Mouse (Mus musculus) neural tube, embryonic 14.5 days (tissue): ENCODE measurements at regions not wholly inside any gene's neighbourhood (a gene's known extent, or its start where the extent isn't known, plus 50 kb on each side); places are given as distances from the start of the nearest gene placed in this dataset.
"Not testable (repeated sequence)": the region's sequence is repeated elsewhere in the genome, so short reads cannot be mapped to it uniquely, and the experiment has no call there.

Source experiments
- ATAC-seq: fragments of 200-750 bp; cut with Nextera tagmentation; 2 replicates; pipeline ENCODE4 v1.8.0; 2017; ENCODE audit warnings: low read depth, mild to moderate bottlenecking, moderate TSS enrichment, moderate library complexity
- H3K27ac ChIP-seq: fragments of 300-500 bp; sonication (generic); 2 replicates; pipeline ENCODE4 v1.5.1; 2014; ENCODE audit warnings: low read depth, mild to moderate bottlenecking, control low read depth, low read length, moderate library complexity, mixed read lengths
- H3K27me3 ChIP-seq: fragments of 300-500 bp; sonication (generic); 2 replicates; pipeline ENCODE4 v1.6.1; 2014; ENCODE audit warnings: low read length; ENCODE audit not compliant: control insufficient read depth, insufficient read depth
- H3K36me3 ChIP-seq: fragments of 300-500 bp; sonication (generic); 2 replicates; pipeline ENCODE4 v1.6.1; 2014; ENCODE audit warnings: low read length, mixed read lengths; ENCODE audit not compliant: control insufficient read depth, insufficient read depth
- H3K4me1 ChIP-seq: fragments of 300-500 bp; sonication (generic); 2 replicates; pipeline ENCODE4 v1.6.1; 2014; ENCODE audit warnings: low read length; ENCODE audit not compliant: control insufficient read depth, insufficient read depth
- H3K4me2 ChIP-seq: fragments of 300-500 bp; sonication (generic); 2 replicates; pipeline ENCODE4 v1.6.1; 2014; ENCODE audit warnings: mild to moderate bottlenecking, low read depth, low read length, control low read depth
- H3K4me3 ChIP-seq: fragments of 300-500 bp; sonication (generic); 2 replicates; pipeline ENCODE4 v1.5.1; 2014; ENCODE audit warnings: low read depth, low read length, control low read depth, mixed read lengths
- H3K9ac ChIP-seq: fragments of 300-500 bp; sonication (generic); replicated peaks from 2 replicates; pipeline ENCODE4 v1.6.1; 2014; ENCODE audit warnings: low read depth, mild to moderate bottlenecking, control low read depth, low read length, mixed read lengths
- H3K9me3 ChIP-seq: fragments of 300-500 bp; sonication (generic); 2 replicates; pipeline ENCODE4 v1.6.1; 2016; ENCODE audit warnings: low read length; ENCODE audit not compliant: control insufficient read depth
- WGBS: fragments of 180-500 bp; shearing (Covaris S2); extraction: QIAGEN DNeasy Blood & Tissue Kit; methylation state at CpG from one replicate; pipeline ENCODE4 v1.1.7; 2014; 5-methylcytosine and 5-hydroxymethylcytosine counted together

DNA sequence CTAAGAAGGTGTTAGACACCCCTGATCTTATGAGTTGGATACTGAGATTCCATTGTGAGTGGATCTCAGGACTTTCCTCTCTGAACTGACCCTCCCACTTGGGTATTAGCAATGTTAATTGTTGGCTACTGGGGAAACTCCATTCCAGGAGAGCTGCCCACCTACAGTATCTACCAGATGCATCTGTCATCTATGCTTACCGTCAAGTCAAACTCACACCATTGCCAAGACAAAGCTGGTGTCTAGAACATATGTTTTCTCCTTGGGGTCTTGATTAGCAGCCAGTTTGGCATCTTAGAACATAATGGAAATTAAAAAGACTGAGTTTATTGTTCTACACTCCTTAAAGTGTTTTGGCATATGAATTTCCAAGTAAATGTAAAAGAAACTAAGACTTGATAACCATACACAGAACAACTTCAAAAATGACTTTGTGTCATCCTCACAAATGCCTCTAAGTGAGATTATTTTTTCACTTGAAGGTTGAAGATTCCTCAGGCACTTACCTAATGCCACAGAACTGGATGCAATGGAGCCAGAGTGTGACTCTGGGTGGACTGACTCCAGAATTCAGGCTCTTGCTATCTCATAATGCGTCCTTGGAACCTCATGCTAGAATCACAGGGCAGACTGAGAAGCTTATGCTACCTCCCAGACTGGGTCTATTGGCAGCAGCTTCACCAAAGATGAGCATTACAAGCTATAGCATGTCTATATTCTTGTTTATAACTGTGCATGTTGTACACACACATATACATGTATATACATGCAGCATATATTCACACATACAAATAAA, 107.5 kb upstream of the Rnf152 start:
- ATAC-seq: no peak
- H3K9me3 ChIP-seq: no peaks in the 10 kb centered on the region
- H3K4me1 ChIP-seq: no peaks in the 10 kb centered on the region
- no peak overlapping the region for H3K4me2 ChIP-seq
- H3K36me3 ChIP-seq: no peaks in the 10 kb centered on the region
- WGBS: 92% methylated on average over 2 of the region's 2 CpGs
- no peak overlapping the region for H3K4me3 ChIP-seq
- H3K27me3 ChIP-seq: no peaks in the 10 kb centered on the region
- H3K27ac ChIP-seq: no peak overlapping the region
- H3K9ac ChIP-seq: no peak overlapping the region

GRCm38 (mm10) chr1:105462695-105463094, 106.2 kb upstream of the Rnf152 start:
- no peak overlapping the region for H3K4me2 ChIP-seq
- WGBS: 88% methylated on average over 1 of the region's 1 CpGs

DNA sequence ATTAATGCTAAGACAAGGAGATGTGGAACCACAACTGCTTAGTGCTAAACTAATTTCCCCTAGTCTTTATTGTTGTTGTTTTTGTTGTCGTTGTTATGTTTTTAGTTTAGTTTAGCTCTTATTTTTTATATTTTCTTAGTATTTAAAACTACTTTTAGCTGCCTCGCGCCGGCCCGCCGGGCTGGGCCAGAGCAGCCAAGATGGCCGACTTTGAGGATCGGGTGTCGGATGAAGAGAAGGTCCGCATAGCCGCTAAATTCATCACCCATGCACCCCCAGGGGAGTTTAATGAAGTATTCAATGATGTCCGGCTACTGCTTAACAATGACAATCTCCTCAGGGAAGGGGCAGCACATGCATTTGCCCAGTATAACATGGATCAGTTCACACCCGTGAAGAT, 99.3 kb upstream of the Rnf152 start:
- H3K27me3 ChIP-seq, H3K36me3 ChIP-seq, ATAC-seq, H3K4me2 ChIP-seq, H3K4me1 ChIP-seq, H3K27ac ChIP-seq, H3K4me3 ChIP-seq, H3K9me3 ChIP-seq, H3K9ac ChIP-seq: not testable (repeated sequence)
- 96% methylated on average over 13 of the region's 13 CpGs for whole genome bisulfite sequencing

More at GRCm38 (mm10) chr1:105462695-105463094, 106.2 kb upstream of the Rnf152 start:
- H3K27me3 ChIP-seq: no peaks in the 10 kb centered on the region
- H3K9ac ChIP-seq: no peak overlapping the region
- H3K4me3 ChIP-seq: no peak overlapping the region
- no peaks in the 10 kb centered on the region for H3K9me3 ChIP-seq
- H3K27ac ChIP-seq: no peak overlapping the region
- H3K36me3 ChIP-seq: no peaks in the 10 kb centered on the region
- no peak for ATAC-seq
- no peaks in the 10 kb centered on the region for H3K4me1 ChIP-seq

DNA sequence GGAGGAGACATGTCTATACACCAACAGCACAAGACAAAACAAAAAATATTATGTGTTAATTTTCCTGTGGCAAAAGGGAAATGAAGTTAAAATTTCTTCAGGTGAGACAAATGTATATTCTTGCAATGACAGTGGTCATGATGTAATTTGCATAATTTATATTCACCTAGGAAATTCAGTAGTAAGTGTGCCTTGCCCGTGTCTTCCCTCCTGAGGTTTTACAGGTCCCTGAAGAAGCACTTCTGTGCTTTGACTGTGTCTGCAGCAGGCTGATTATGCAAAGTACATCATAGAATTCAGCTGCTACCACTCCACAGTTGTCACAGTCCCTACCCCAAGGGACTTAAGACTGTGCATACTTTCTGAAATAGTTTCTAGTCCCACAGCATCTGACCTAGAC, 98.2 kb upstream of the Rnf152 start:
- H3K9me3 ChIP-seq: no peaks in the 10 kb centered on the region
- H3K9ac ChIP-seq: no peak overlapping the region
- no peaks in the 10 kb centered on the region for H3K4me1 ChIP-seq
- H3K36me3 ChIP-seq: no peaks in the 10 kb centered on the region
- no peak overlapping the region for H3K27ac ChIP-seq
- ATAC-seq: no peak
- no peak overlapping the region for H3K4me3 ChIP-seq
- no peak overlapping the region for H3K4me2 ChIP-seq
- no peaks in the 10 kb centered on the region for H3K27me3 ChIP-seq
- WGBS: 59% methylated on average over 1 of the region's 1 CpGs

DNA sequence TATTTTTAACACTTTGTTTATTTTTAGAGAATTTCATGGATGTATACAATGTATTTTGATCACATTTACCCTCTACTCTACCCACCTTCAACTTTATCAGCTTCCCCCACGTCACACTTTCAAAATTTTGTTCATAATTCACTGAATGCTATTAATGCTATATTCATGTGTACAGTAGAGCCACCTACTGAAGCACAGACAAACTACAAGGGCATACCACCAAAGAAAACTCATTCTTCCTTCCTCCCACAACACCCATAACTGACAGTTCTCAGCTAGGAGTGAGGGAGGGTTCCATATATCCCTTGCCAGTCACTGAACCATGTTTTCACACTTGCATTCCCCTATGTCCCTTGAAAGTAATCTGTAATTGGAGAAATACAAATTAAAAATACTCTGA, 89.7 kb upstream of the Rnf152 start:
- Histone ChIP-seq H3K4me2 (no peak overlapping the region), H3K4me3 (no peak overlapping the region), H3K4me1 (no peaks in the 10 kb centered on the region), H3K9me3 (no peaks in the 10 kb centered on the region), H3K36me3 (no peaks in the 10 kb centered on the region), H3K9ac (no peak overlapping the region), H3K27ac (no peak overlapping the region), H3K27me3 (no peaks in the 10 kb centered on the region)
- no peak for ATAC-seq
- whole genome bisulfite sequencing: 79% methylated on average over 1 of the region's 1 CpGs

DNA sequence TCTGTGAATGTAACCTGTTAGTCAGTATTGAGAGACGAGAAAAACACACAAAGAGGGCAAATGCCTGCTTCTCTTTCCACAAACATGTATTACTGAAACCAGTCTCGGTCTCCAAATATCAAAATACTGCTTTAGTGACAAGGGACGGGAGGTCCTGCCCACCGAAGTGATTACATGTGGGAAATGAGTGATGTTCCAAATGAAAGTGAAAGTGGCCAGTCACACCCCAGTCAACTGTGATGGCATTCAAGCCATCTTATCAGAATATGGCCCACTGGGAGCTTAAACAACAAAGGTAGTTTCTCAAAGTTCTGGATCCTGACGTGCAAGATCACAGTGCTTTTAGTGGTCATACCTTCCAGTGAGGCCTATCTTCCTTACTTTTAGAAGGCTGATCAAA, 87.0 kb upstream of the Rnf152 start:
- H3K4me2 ChIP-seq: no peak overlapping the region
- no peaks in the 10 kb centered on the region for H3K36me3 ChIP-seq
- no peak for ATAC-seq
- no peaks in the 10 kb centered on the region for H3K9me3 ChIP-seq
- H3K9ac ChIP-seq: no peak overlapping the region
- WGBS: 94% methylated on average over 5 of the region's 5 CpGs
- H3K4me1 ChIP-seq: no peaks in the 10 kb centered on the region
- no peak overlapping the region for H3K27ac ChIP-seq
- H3K27me3 ChIP-seq: no peaks in the 10 kb centered on the region
- H3K4me3 ChIP-seq: no peak overlapping the region

DNA sequence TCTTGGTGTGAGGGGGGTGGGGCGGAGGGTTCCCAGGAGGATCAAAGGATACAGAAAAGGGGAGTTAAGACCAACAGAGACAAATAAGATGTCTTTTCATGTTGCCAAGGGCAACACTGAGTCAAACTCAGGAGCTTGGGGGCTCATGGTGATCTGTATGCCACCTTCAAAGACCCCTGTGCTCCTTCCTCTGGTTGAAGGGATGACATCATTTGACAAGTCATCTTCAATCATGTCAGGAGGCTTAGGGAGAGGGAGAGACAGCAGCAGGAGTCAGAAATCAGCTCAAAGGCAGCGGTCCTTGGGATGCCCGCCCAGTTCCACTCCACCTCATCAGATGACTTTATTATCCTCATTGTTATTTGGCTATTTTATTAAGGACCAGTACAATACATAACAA, 83.8 kb upstream of the Rnf152 start:
- Histone ChIP-seq H3K27ac (no peak overlapping the region), H3K4me2 (no peak overlapping the region), H3K4me3 (no peak overlapping the region), H3K9ac (no peak overlapping the region), H3K4me1 (no peaks in the 10 kb centered on the region), H3K9me3 (no peaks in the 10 kb centered on the region), H3K27me3 (no peaks in the 10 kb centered on the region), H3K36me3 (no peaks in the 10 kb centered on the region)
- no peak for ATAC-seq
- 36% methylated on average over 3 of the region's 3 CpGs for WGBS

DNA sequence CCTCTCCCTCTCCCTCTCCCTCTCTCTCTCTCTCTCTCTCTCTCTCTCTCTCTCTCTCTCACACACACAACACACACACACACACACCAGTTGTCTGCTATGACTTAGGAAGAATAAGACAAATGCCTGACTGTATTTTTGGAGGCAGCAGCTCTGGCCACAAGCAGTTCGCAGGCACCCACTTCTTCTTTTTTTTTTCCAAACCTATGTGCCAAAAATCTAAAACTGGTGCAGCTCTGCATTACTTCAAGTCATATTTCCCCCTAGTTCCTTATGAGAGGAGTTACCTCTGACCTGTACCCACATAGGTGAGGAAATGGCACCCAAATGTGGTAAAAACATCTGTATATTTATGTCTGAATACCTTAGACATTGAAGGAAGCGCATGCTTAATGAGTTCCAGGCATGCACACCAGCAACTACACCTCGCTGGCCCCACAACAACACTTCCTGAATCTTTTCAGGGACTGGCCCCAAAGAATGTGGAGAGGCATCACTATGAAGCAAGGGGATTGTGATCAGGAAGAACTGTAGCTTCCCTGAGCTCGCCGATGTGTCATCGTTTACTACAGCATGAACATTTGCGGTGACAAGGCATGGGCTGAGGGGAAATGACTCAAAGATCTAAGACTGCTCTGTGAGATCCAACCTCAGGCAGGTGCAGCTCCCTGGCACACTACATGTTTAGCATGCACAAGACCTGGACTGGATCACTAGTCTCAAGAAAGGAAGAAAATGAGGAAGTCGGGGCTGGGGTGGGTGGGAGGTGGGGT, 78.3 kb upstream of the Rnf152 start:
- ATAC-seq: no peak
- WGBS: 86% methylated on average over 8 of the region's 8 CpGs
- H3K9me3 ChIP-seq: no peaks in the 10 kb centered on the region
- H3K27me3 ChIP-seq: no peaks in the 10 kb centered on the region
- H3K27ac ChIP-seq: no peak overlapping the region
- no peak overlapping the region for H3K9ac ChIP-seq
- no peak overlapping the region for H3K4me2 ChIP-seq
- no peaks in the 10 kb centered on the region for H3K36me3 ChIP-seq
- no peak overlapping the region for H3K4me3 ChIP-seq
- no peaks in the 10 kb centered on the region for H3K4me1 ChIP-seq

- Histone ChIP-seq H3K4me2 (no peak overlapping the region), H3K9ac (no peak overlapping the region), H3K36me3 (no peaks in the 10 kb centered on the region), H3K27ac (no peak overlapping the region), H3K4me1 (no peaks in the 10 kb centered on the region), H3K9me3 (no peaks in the 10 kb centered on the region), H3K27me3 (no peaks in the 10 kb centered on the region), H3K4me3 (no peak overlapping the region)
- 85% methylated on average over 2 of the region's 2 CpGs for WGBS
- no peak for ATAC-seq
These were observed 77.4 kb upstream of the Rnf152 start for GRCm38 (mm10) chr1:105433949-105434348.
